Mouse (Mus musculus) erythroblast, embryonic 14.5 days (primary cell): ENCODE measurements around the gene Mettl8.

Source experiments
- GATA1 ChIP-seq: IDR thresholded peaks from 2 replicates; pipeline ENCODE4 v1.6.1; 2012; ENCODE audit warnings: low read length, inconsistent platforms, mixed read lengths
- TAL1 ChIP-seq: IDR thresholded peaks from 3 replicates; pipeline ENCODE4 v1.6.1; 2012; ENCODE audit warnings: low read length, inconsistent platforms, mixed read lengths

- TF ChIP-seq GATA1: no peak
- TF ChIP-seq TAL1: no peak
Observed at GRCm38 (mm10) chr2:71019277-71019676, 36.1 kb downstream of the Mettl8 start.
